Mouse (Mus musculus) midbrain, postnatal 0 days (tissue): ENCODE measurements at regions not wholly inside any gene's neighbourhood (a gene's known extent, or its start where the extent isn't known, plus 50 kb on each side); places are given as distances from the start of the nearest gene placed in this dataset.

Experiments
- ATAC-seq: fragments of 200-750 bp; cut with Nextera tagmentation; 2 replicates; pipeline ENCODE4 v1.8.0; 2017; ENCODE audit warnings: moderate number of reproducible peaks, mild to moderate bottlenecking, moderate TSS enrichment, moderate library complexity; ENCODE audit not compliant: low FRiP score
- DNase-seq: peaks from one replicate; pipeline ENCODE4 v3.0.0-alpha.2; 2015; ENCODE audit warnings: low spot score
- H3K27ac ChIP-seq: fragments of 300-500 bp; sonication (generic); 2 replicates; pipeline ENCODE4 v1.5.1; 2014; ENCODE audit warnings: low read depth, mild to moderate bottlenecking, low read length, mixed read lengths
- H3K27me3 ChIP-seq: fragments of 300-500 bp; sonication (generic); 2 replicates; pipeline ENCODE4 v1.6.1; 2014; ENCODE audit warnings: low read length, control low read depth, mixed read lengths; ENCODE audit not compliant: insufficient read depth
- H3K36me3 ChIP-seq: fragments of 300-500 bp; sonication (generic); 2 replicates; pipeline ENCODE4 v1.6.1; 2014; ENCODE audit warnings: low read length, control low read depth, mixed read lengths; ENCODE audit not compliant: insufficient read depth
- H3K4me1 ChIP-seq: fragments of 300-500 bp; sonication (generic); 2 replicates; pipeline ENCODE4 v1.6.1; 2014; ENCODE audit warnings: mild to moderate bottlenecking, control low read depth, antibody characterized with exemption, low read length, mixed read lengths; ENCODE audit not compliant: insufficient read depth
- H3K4me2 ChIP-seq: fragments of 300-500 bp; sonication (generic); 2 replicates; pipeline ENCODE4 v1.6.1; 2014; ENCODE audit warnings: low read depth, mild to moderate bottlenecking, low read length, mixed read lengths; ENCODE audit not compliant: poor library complexity, severe bottlenecking
- H3K4me3 ChIP-seq: fragments of 300-500 bp; sonication (generic); 2 replicates; pipeline ENCODE4 v1.5.1; 2014; ENCODE audit warnings: low read depth, mild to moderate bottlenecking, low read length, moderate library complexity
- H3K9ac ChIP-seq: fragments of 300-500 bp; sonication (generic); replicated peaks from 2 replicates; pipeline ENCODE4 v1.6.1; 2014; ENCODE audit warnings: mild to moderate bottlenecking, low read length, moderate library complexity, mixed read lengths; ENCODE audit not compliant: poor library complexity, severe bottlenecking
- H3K9me3 ChIP-seq: fragments of 300-500 bp; sonication (generic); 2 replicates; pipeline ENCODE4 v1.6.1; 2016; ENCODE audit warnings: low read length, control low read depth
- CTCF ChIP-seq: IDR thresholded peaks from 2 replicates; pipeline ENCODE4 v1.5.1; 2016; ENCODE audit warnings: antibody characterized with exemption, mild to moderate bottlenecking
- WGBS: fragments of 180-500 bp; shearing (Covaris S2); extraction: QIAGEN DNeasy Blood & Tissue Kit; methylation state at CpG from one replicate; pipeline ENCODE4 v1.1.7; 2014; 5-methylcytosine and 5-hydroxymethylcytosine counted together

- 77% methylated on average over 5 of the region's 5 CpGs for WGBS
- Histone ChIP-seq H3K9me3 (no peaks in the 10 kb centered on the region), H3K36me3 (no peaks in the 10 kb centered on the region), H3K4me2 (no peak overlapping the region), H3K27me3 (no peaks in the 10 kb centered on the region), H3K9ac (no peak overlapping the region), H3K4me3 (no peak overlapping the region), H3K4me1 (no peaks in the 10 kb centered on the region), H3K27ac (no peak overlapping the region)
- ATAC-seq: no peak
- no peak for DNase-seq
- no peak for TF ChIP-seq CTCF
Measured at GRCm38 (mm10) chr7:83347103-83347754, 237.5 kb upstream of the Tmc3 start.

DNA sequence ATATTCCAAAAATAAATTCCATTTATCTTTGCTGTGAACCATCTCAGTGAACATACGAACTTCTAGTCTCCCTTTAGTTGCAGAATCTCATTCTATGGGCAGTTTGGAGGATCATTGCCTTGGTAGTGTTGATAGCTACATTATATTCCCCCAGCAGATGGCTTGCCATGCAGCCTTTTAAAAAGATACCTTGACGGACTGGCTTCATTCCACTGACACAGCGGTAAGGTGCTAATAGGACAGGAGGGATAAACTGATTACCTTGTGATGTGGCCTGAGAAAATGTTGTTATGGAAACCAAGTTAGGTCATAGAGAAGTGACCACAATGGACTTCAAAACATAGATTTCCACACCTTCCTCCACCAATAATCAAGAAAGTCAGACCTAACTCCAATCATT lies 215.5 kb upstream of the Tmc3 start:
- WGBS: 84% methylated on average over 3 of the region's 3 CpGs

DNA sequence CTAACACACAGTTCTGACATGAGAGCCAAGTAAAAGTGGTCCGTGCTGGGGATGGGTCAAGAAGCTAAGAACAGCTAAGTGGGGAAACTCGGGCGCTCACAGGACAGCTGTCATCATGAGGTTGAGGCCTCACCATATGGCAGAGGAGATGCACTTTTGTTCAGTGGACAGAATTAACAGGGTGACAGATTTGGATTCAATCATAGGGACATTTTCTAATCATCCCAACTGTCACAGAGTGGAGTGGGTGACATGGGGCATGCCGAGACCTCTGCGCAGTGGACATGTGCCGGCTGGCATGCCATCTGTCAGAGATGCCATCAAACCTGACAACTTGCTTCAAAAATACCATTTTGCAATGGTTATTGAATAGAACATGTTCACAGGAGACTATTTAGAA lies 215.1 kb upstream of the Tmc3 start:
- no peak overlapping the region for H3K4me3 ChIP-seq
- 88% methylated on average over 6 of the region's 6 CpGs for WGBS
- peak; percentile 75 for DNase-seq
- H3K27ac ChIP-seq: no peak overlapping the region
- H3K9me3 ChIP-seq: no peaks in the 10 kb centered on the region
- no peak for TF ChIP-seq CTCF
- H3K36me3 ChIP-seq: no peaks in the 10 kb centered on the region
- no peak overlapping the region for H3K9ac ChIP-seq
- no peak; the same call in 1 of the 2 replicates for ATAC-seq
- no peak overlapping the region for H3K4me2 ChIP-seq
- H3K4me1 ChIP-seq: no peaks in the 10 kb centered on the region
- H3K27me3 ChIP-seq: no peaks in the 10 kb centered on the region

More for the DNA sequence above, 215.5 kb upstream of the Tmc3 start:
- Histone ChIP-seq H3K36me3 (no peaks in the 10 kb centered on the region), H3K4me1 (no peaks in the 10 kb centered on the region), H3K4me3 (no peak overlapping the region), H3K9me3 (no peaks in the 10 kb centered on the region), H3K4me2 (no peak overlapping the region), H3K27me3 (no peaks in the 10 kb centered on the region), H3K9ac (no peak overlapping the region), H3K27ac (no peak overlapping the region)
- DNase-seq (peak; percentile 41), ATAC-seq (no peak)
- TF ChIP-seq CTCF: no peak

GRCm38 (mm10) chr7:83376826-83377225 lies 207.9 kb upstream of the Tmc3 start:
- H3K4me3 ChIP-seq: no peak overlapping the region
- no peak overlapping the region for H3K27ac ChIP-seq
- H3K27me3 ChIP-seq: no peaks in the 10 kb centered on the region
- no peaks in the 10 kb centered on the region for H3K4me1 ChIP-seq
- no peak overlapping the region for H3K9ac ChIP-seq
- H3K36me3 ChIP-seq: no peaks in the 10 kb centered on the region
- no peak for TF ChIP-seq CTCF
- DNase-seq: no peak
- WGBS: 65% methylated on average over 1 of the region's 1 CpGs
- no peaks in the 10 kb centered on the region for H3K9me3 ChIP-seq
- no peak for ATAC-seq
- H3K4me2 ChIP-seq: no peak overlapping the region

- DNase-seq (no peak), ATAC-seq (no peak)
- WGBS: 58% methylated on average over 7 of the region's 7 CpGs
- H3K4me2 ChIP-seq: 0 out of 2 replicates have a peak overlapping the region, but pooled peaks have one; percentile 22
- no peaks in the 10 kb centered on the region for H3K36me3 ChIP-seq
- H3K27me3 ChIP-seq: no peaks in the 10 kb centered on the region
- no peak overlapping the region; the same call in 1 of the 2 replicates for H3K27ac ChIP-seq
- H3K4me1 ChIP-seq: peaks cover 4% of the 10 kb centered on the region; the same call in 1 of the 2 replicates
- no peak for TF ChIP-seq CTCF
- H3K9me3 ChIP-seq: no peaks in the 10 kb centered on the region
- H3K4me3 ChIP-seq: no peak overlapping the region
- H3K9ac ChIP-seq: no peak overlapping the region
Measured at GRCm38 (mm10) chr7:83381381-83382181, 203.1 kb upstream of the Tmc3 start.

DNA sequence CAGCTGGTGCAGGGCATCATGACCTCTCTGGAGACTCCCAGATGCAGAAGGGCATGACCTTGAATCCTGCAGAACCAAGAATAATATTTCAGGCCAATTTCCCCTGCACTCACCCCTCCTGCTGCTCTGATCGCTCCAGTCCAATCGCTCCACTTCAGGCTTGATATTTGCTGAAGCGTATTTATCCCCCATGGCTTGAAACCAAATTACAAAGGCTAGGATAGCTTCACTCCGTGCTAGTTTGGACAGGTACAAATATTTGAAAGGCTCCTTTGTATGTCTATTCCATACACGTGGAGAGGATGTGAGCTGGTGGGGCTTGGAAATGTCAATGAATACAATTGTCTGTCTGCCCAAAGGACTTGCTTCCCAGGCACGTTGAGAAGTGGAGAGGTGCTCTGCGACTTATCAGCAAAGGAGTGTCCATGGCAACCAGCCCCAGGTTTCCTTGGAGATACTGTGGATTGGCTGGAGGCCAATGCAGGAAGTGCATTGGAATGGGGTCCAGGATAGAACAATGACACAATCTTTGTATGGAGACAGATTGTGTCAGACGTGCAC lies 201.8 kb upstream of the Tmc3 start:
- ATAC-seq (peak; percentile 96), DNase-seq (peak; percentile 89)
- peak overlapping the region; percentile 0; the same call in 1 of the 2 replicates for H3K4me3 ChIP-seq
- no peak overlapping the region for H3K9ac ChIP-seq
- no peak for TF ChIP-seq CTCF
- peaks cover 4% of the 10 kb centered on the region; the same call in 1 of the 2 replicates for H3K4me1 ChIP-seq
- WGBS: 6% methylated on average over 8 of the region's 8 CpGs
- H3K36me3 ChIP-seq: no peaks in the 10 kb centered on the region
- peak overlapping the region; percentile 75 for H3K27ac ChIP-seq
- peak overlapping the region; percentile 37; the same call in 1 of the 2 replicates for H3K4me2 ChIP-seq
- no peaks in the 10 kb centered on the region for H3K27me3 ChIP-seq
- no peaks in the 10 kb centered on the region for H3K9me3 ChIP-seq
